In genomic region chr7:4878186-4878585, GRCm38 (mm10) we compare ENCODE assay signal across 9 mouse cellular contexts. TPM values are rescaled to one million over a fixed set of nuclear protein-coding genes. Genes with fewer than 3 reads are reported as not detected.
A peak's percentile ranks its signal among the peaks of the same experiment; 100 is the strongest.
DNase-seq lines count a peak whose midpoint lies in the region; ATAC-seq and TF ChIP-seq lines count a peak whose summit lies in the region.
"Had no signal": no experiment of that assay in that cellular context is flagged by ENCODE, and none has a peak within 500 bp of the region (broad histone marks: within the 10 kb centered on the region; RNA-seq: fewer than 3 reads in every experiment).

No protein-coding gene starts in this region.

- no peak for DNase-seq in embryonic facial prominence, embryonic 10.5 days (ENCODE audit: low spot score)
- peak; percentile 18 for DNase-seq in urinary bladder, postnatal 25 days (ENCODE audit: low spot score)
- no peak for DNase-seq in urinary bladder, postnatal 4 days (ENCODE audit: low spot score in 2 of 2)
- DNase-seq in liver, embryonic 14.5 days (ENCODE audit: low read depth in 3 of 3, low spot score in 3 of 3) = no peak
- no peak for DNase-seq in embryo, embryonic 10 days (ENCODE audit: low spot score)
- DNase-seq in cerebellum, adult 11 months = no peak

- no peak for ATAC-seq in embryonic facial prominence, embryonic 12.5 days (ENCODE audit: insufficient number of reproducible peaks, insufficient read depth, low FRiP score, low TSS enrichment)
- no peak for ATAC-seq in liver, embryonic 14.5 days (ENCODE audit: insufficient read depth)
- no peak for ATAC-seq in megakaryocyte, adult 5-6 weeks (ENCODE audit: poor library complexity, severe bottlenecking)

- no peaks in the 10 kb centered on the region for H3K27me3 ChIP-seq in embryonic facial prominence, embryonic 12.5 days
- no peaks in the 10 kb centered on the region for H3K27me3 ChIP-seq in embryonic facial prominence, embryonic 10.5 days (replicated peaks; ENCODE audit: low read depth, poor library complexity, severe bottlenecking)
- H3K27me3 ChIP-seq in liver, embryonic 14.5 days (ENCODE audit: control insufficient read depth, insufficient read depth, low read length) = no peaks in the 10 kb centered on the region

- H3K27ac ChIP-seq in embryonic facial prominence, embryonic 12.5 days = no peak overlapping the region
- no peak overlapping the region for H3K27ac ChIP-seq in embryonic facial prominence, embryonic 10.5 days (replicated peaks)
- no peak overlapping the region; the same call in 1 of the 2 replicates for H3K27ac ChIP-seq in liver, embryonic 14.5 days

- H3K4me1 ChIP-seq in embryonic facial prominence, embryonic 12.5 days = 0 out of 2 replicates have a peak, but pooled peaks cover 15% of the 10 kb centered on the region
- H3K4me1 ChIP-seq in embryonic facial prominence, embryonic 10.5 days = peaks cover 23% of the 10 kb centered on the region
- peaks cover 21 to 28% of the 10 kb centered on the region in 2 experiments for H3K4me1 ChIP-seq in liver, embryonic 14.5 days (replicated peaks; ENCODE audit: control insufficient read depth in 2 of 2, insufficient read depth in 2 of 2, low read length in 1 of 2)

- H3K9me3 ChIP-seq in embryonic facial prominence, embryonic 12.5 days = no peaks in the 10 kb centered on the region
- H3K9me3 ChIP-seq in embryonic facial prominence, embryonic 10.5 days = peaks cover 9% of the 10 kb centered on the region
- H3K9me3 ChIP-seq in liver, embryonic 14.5 days (ENCODE audit: control insufficient read depth, low read length) = no peaks in the 10 kb centered on the region
- H3K9me3 ChIP-seq: G1E had no signal

- no peak for TF ChIP-seq EP300 in liver, embryonic 14.5 days (IDR thresholded peaks at IDR 0.05; ENCODE audit: low read depth)

- no peak overlapping the region for H3K9ac ChIP-seq in embryonic facial prominence, embryonic 12.5 days
- peak overlapping the region; percentile 5; the same call in 1 of the 2 replicates for H3K9ac ChIP-seq in liver, embryonic 14.5 days (replicated peaks)

- TF ChIP-seq CTCF in liver, embryonic 14.5 days (IDR thresholded peaks at IDR 0.05; ENCODE audit: low read depth) = peak; percentile 70

- no peaks in the 10 kb centered on the region for H3K36me3 ChIP-seq in embryonic facial prominence, embryonic 12.5 days
- no peaks in the 10 kb centered on the region for H3K36me3 ChIP-seq in embryonic facial prominence, embryonic 10.5 days (replicated peaks)
- H3K36me3 ChIP-seq in liver, embryonic 14.5 days (replicated peaks; ENCODE audit: control insufficient read depth, insufficient read depth, low read depth) = no peaks in the 10 kb centered on the region

- H3K4me3 ChIP-seq in embryonic facial prominence, embryonic 12.5 days = 0 out of 2 replicates have a peak overlapping the region, but pooled peaks have one; percentile 57
- no peak overlapping the region for H3K4me3 ChIP-seq in embryonic facial prominence, embryonic 10.5 days
- H3K4me3 ChIP-seq in liver, embryonic 14.5 days (ENCODE audit: insufficient read depth in 1 of 2, low read depth in 2 of 2, low read length in 2 of 2) = peak overlapping the region; percentile 65 to 78; a peak in 2 of 4 replicates

- peak overlapping the region; percentile 84 for H3K4me2 ChIP-seq in embryonic facial prominence, embryonic 12.5 days (replicated peaks)
- peak overlapping the region; percentile 95 for H3K4me2 ChIP-seq in liver, embryonic 14.5 days (ENCODE audit: low read depth)

RNA-seq across cellular contexts. Expression of gene Isoc2a, which starts 1.2 kb away (rescaled TPM):
- 0.74 and 0.93 TPM in 2 replicates for polyA plus RNA-seq in embryonic facial prominence, embryonic 12.5 days (2016; fragmentation: Nextera tagmentation; extraction: Ambion mirVana)
- polyA plus RNA-seq in embryonic facial prominence, embryonic 10.5 days (2016; fragmentation: Nextera tagmentation; extraction: Ambion mirVana) = 0.68 and 0.86 TPM in 2 replicates
- polyA plus RNA-seq in liver, embryonic 14.5 days (2012; rRNA removed) = 6.6 and 6.7 TPM in 2 replicates
- polyA plus RNA-seq in liver, embryonic 14.5 days (2014; fragmentation: Nextera tagmentation; extraction: Ambion mirVana) = 0.56 and 0.86 TPM in 2 replicates
- total RNA-seq in megakaryocyte, adult 5-6 weeks (2015) = 2.3 and 3.0 TPM in 2 replicates
- total RNA-seq in megakaryocyte, adult 5-6 weeks (2017) = 5.0 TPM in 2 replicates

RNA-seq across cellular contexts. Expression of gene Isoc2b, which starts 8.1 kb away (rescaled TPM):
- polyA plus RNA-seq in embryonic facial prominence, embryonic 12.5 days (2016; fragmentation: Nextera tagmentation; extraction: Ambion mirVana) = 4.1 and 4.4 TPM in 2 replicates
- 2.6 and 4.1 TPM in 2 replicates for polyA plus RNA-seq in embryonic facial prominence, embryonic 10.5 days (2016; fragmentation: Nextera tagmentation; extraction: Ambion mirVana)
- polyA plus RNA-seq in liver, embryonic 14.5 days (2012; rRNA removed) = 1.6 and 2.4 TPM in 2 replicates
- 2.8 and 3.8 TPM in 2 replicates for polyA plus RNA-seq in liver, embryonic 14.5 days (2014; fragmentation: Nextera tagmentation; extraction: Ambion mirVana)
- total RNA-seq in megakaryocyte, adult 5-6 weeks (2015) = 6.5 and 9.2 TPM in 2 replicates
- total RNA-seq in megakaryocyte, adult 5-6 weeks (2017) = 70.2 and 91.2 TPM in 2 replicates

RNA-seq across cellular contexts. Expression of gene Gm36210, which starts 28.1 kb away (rescaled TPM):
- not detected in 2 replicates for polyA plus RNA-seq in embryonic facial prominence, embryonic 12.5 days (2016; fragmentation: Nextera tagmentation; extraction: Ambion mirVana)
- 0.22 TPM in 1 of 2 replicates, not detected in the other for polyA plus RNA-seq in embryonic facial prominence, embryonic 10.5 days (2016; fragmentation: Nextera tagmentation; extraction: Ambion mirVana)
- 0.02 TPM in 1 of 2 replicates, not detected in the other for polyA plus RNA-seq in liver, embryonic 14.5 days (2012; rRNA removed)
- not detected in 2 replicates for polyA plus RNA-seq in liver, embryonic 14.5 days (2014; fragmentation: Nextera tagmentation; extraction: Ambion mirVana)
- total RNA-seq in megakaryocyte, adult 5-6 weeks (2015) = not detected in 2 replicates
- not detected in 2 replicates for total RNA-seq in megakaryocyte, adult 5-6 weeks (2017)
- total RNA-seq: G1E had no signal
- polyA plus RNA-seq: G1E had no signal

RNA-seq across cellular contexts. Expression of gene Shisa7, which starts 33.7 kb away (rescaled TPM):
- 0.48 and 0.52 TPM in 2 replicates for polyA plus RNA-seq in embryonic facial prominence, embryonic 12.5 days (2016; fragmentation: Nextera tagmentation; extraction: Ambion mirVana)
- 0.23 and 0.35 TPM in 2 replicates for polyA plus RNA-seq in embryonic facial prominence, embryonic 10.5 days (2016; fragmentation: Nextera tagmentation; extraction: Ambion mirVana)
- 0.01 and 0.14 TPM in 2 replicates for polyA plus RNA-seq in liver, embryonic 14.5 days (2012; rRNA removed)
- not detected in 2 replicates for polyA plus RNA-seq in liver, embryonic 14.5 days (2014; fragmentation: Nextera tagmentation; extraction: Ambion mirVana)
- total RNA-seq in megakaryocyte, adult 5-6 weeks (2015) = not detected in 2 replicates
- total RNA-seq in megakaryocyte, adult 5-6 weeks (2017) = not detected in 2 replicates
- polyA plus RNA-seq: G1E had no signal

RNA-seq across cellular contexts. Expression of gene Zfp628, which starts 36.8 kb away (rescaled TPM):
- polyA plus RNA-seq in embryonic facial prominence, embryonic 12.5 days (2016; fragmentation: Nextera tagmentation; extraction: Ambion mirVana) = 4.0 and 4.3 TPM in 2 replicates
- polyA plus RNA-seq in embryonic facial prominence, embryonic 10.5 days (2016; fragmentation: Nextera tagmentation; extraction: Ambion mirVana) = 4.5 and 4.6 TPM in 2 replicates
- 2.9 and 3.7 TPM in 2 replicates for polyA plus RNA-seq in liver, embryonic 14.5 days (2012; rRNA removed)
- 1.5 and 1.6 TPM in 2 replicates for polyA plus RNA-seq in liver, embryonic 14.5 days (2014; fragmentation: Nextera tagmentation; extraction: Ambion mirVana)
- total RNA-seq in megakaryocyte, adult 5-6 weeks (2015) = 6.7 and 7.3 TPM in 2 replicates
- total RNA-seq in megakaryocyte, adult 5-6 weeks (2017) = 1.9 and 3.0 TPM in 2 replicates
